Mouse (Mus musculus) brain, embryonic 14.5 days (tissue): ENCODE data around the gene Tmsb15l.
"Not testable (repeated sequence)": the region's sequence is repeated elsewhere in the genome, so short reads cannot be mapped to it uniquely, and the experiment has no call there.

ENCODE experiments used
- CTCF ChIP-seq: fragments of 200-500 bp; IDR thresholded peaks from 2 replicates; pipeline ENCODE4 v1.5.1; 2012; ENCODE audit warnings: inconsistent platforms, mild to moderate bottlenecking, moderate library complexity, borderline replicate concordance; ENCODE audit not compliant: insufficient read depth, insufficient read length; ENCODE audit errors: extremely low read depth
- POLR2A ChIP-seq: fragments of 200-500 bp; IDR thresholded peaks from 2 replicates; pipeline ENCODE4 v1.6.1; 2012; ENCODE audit warnings: mild to moderate bottlenecking, inconsistent platforms, borderline replicate concordance; ENCODE audit not compliant: poor library complexity, insufficient read depth, insufficient read length, severe bottlenecking; ENCODE audit errors: extremely low read depth

- not testable (repeated sequence) for TF ChIP-seq CTCF, POLR2A
Measured at GRCm38 (mm10) chrX:136957583-136958279, 18.9 kb downstream of the Tmsb15l start.
